Mouse (Mus musculus) urinary bladder, postnatal 4 days (tissue): ENCODE results near the gene Slc12a4.

Experiments
- DNase-seq, 2 experiments: peaks; one replicate each; pipeline ENCODE4 v3.0.0; 2021 to 2022; ENCODE audit warnings: low spot score in 2 of 2

Slc12a4 gene

GRCm38 (mm10) chr8:105932525-105932924, 33.4 kb downstream of the Slc12a4 start:
- no peak for DNase-seq

GRCm38 (mm10) chr8:105931271-105931670, 34.6 kb downstream of the Slc12a4 start:
- DNase-seq, result no peak

DNA sequence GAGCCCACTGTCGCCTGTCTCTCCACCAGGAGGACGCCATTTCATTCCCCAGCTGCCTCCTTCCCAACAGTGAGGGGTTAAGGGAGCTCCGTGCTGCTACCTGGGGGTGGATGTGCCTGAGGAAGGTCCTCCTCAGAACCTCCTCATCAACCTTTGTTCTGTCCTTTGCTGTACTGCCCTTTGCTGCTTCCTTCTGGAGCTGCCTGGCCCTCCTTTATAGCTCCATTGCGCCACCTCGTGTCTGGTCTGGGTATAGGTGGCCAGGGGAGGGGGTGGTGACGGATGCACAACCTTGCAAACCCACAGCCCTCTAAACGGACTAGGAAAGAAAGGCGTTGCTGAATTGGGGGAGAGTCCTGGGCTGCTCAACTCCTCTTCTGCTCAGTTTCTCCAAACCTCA, 35.3 kb downstream of the Slc12a4 start:
- DNase-seq, result peak; percentile 66 to 90

DNA sequence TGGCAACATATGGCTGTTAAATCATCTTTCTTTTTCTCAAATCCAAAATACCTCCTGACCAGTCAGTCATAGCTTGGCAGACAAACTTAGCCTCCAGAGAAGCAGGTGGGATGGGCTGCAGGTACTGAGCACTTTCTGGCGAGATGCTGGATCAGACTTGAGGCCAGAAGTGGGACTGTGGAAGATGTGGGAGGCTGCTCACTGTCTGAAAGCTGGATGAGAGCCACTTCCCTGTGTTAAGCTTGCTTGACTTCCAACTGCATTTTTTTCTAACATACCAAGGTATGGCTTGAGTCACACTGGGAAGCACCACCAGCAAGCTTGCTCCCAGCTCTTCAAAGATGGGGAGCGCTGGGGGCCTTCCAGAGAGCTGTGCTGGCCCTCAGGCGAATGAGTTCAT, 40.8 kb downstream of the Slc12a4 start:
- no peak for DNase-seq

- no peak for DNase-seq
Measured at GRCm38 (mm10) chr8:105919390-105919789, 46.5 kb downstream of the Slc12a4 start.

DNA sequence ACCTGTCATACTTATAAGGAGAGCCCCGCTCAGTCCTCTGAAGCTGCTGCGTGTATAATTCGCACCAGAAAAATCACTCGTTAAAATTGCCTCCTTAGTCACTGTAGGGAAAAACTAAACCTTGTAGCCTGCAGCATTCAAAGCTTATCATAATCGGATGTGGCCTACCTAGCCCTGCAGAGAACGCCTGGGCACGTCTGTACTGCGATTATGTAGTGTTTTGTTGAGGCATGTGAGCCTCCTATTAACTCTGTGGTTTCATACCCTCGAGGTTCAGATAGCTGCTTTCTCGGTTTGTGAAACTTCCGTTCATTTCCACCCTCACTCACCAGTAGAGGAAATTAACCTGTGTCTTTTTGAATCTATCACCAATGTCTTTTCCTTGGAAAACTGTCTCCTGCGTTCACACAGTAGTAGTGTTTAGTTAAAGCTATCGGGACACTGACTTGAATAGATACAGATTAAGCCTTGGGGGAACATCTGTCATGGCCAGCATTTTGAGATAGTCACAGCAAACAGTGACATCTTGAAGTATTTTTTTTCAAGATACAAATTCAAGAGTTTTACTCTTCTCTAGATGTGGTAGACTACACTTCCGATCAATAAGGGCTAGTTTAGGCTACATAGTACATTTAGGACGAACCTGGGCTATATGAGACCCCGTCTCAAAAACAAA, 64.8 kb downstream of the Slc12a4 start:
- DNase-seq, result no peak

- DNase-seq, result peak; percentile 90 to 92
Measured at GRCm38 (mm10) chr8:105900180-105900940, 65.5 kb downstream of the Slc12a4 start, which contains the start of gene Pskh1. Gene Pskh1 (plus strand): TSS chr8:105900441.

GRCm38 (mm10) chr8:105897801-105898480, 68.0 kb downstream of the Slc12a4 start:
- DNase-seq, result no peak
